Mouse (Mus musculus) midbrain, embryonic 15.5 days (tissue): ENCODE data around the gene Slc5a4b. TPM values are rescaled to one million over a fixed set of nuclear protein-coding genes. Genes with fewer than 3 reads are reported as not detected.

Experiments
- ATAC-seq: fragments of 200-750 bp; cut with Nextera tagmentation; replicated peaks from 2 replicates; pipeline ENCODE4 v1.8.0; 2017; ENCODE audit warnings: moderate TSS enrichment
- H3K27ac ChIP-seq: fragments of 300-500 bp; sonication (generic); 2 replicates; pipeline ENCODE4 v1.5.1; 2015; ENCODE audit warnings: mild to moderate bottlenecking, inconsistent platforms
- H3K27me3 ChIP-seq: fragments of 300-500 bp; sonication (generic); replicated peaks from 2 replicates; pipeline ENCODE4 v1.6.1; 2015; ENCODE audit warnings: inconsistent platforms
- H3K36me3 ChIP-seq: fragments of 300-500 bp; sonication (generic); replicated peaks from 2 replicates; pipeline ENCODE4 v1.6.1; 2015; ENCODE audit warnings: inconsistent platforms
- H3K4me1 ChIP-seq: fragments of 300-500 bp; sonication (generic); 2 replicates; pipeline ENCODE4 v1.6.1; 2015; ENCODE audit warnings: inconsistent platforms
- H3K4me2 ChIP-seq: fragments of 300-500 bp; sonication (generic); 2 replicates; pipeline ENCODE4 v1.6.1; 2015; ENCODE audit warnings: inconsistent platforms, mild to moderate bottlenecking, moderate library complexity
- H3K4me3 ChIP-seq: fragments of 300-500 bp; sonication (generic); 2 replicates; pipeline ENCODE4 v1.5.1; 2015; ENCODE audit warnings: mild to moderate bottlenecking, inconsistent platforms
- H3K9ac ChIP-seq: fragments of 300-500 bp; sonication (generic); 2 replicates; pipeline ENCODE4 v1.6.1; 2015; ENCODE audit warnings: mild to moderate bottlenecking, inconsistent platforms
- H3K9me3 ChIP-seq: fragments of 300-500 bp; sonication (generic); 2 replicates; pipeline ENCODE4 v1.6.1; 2016; ENCODE audit warnings: inconsistent platforms
- WGBS: fragments of 180-500 bp; shearing (Covaris S2); methylation state at CpG from one replicate; pipeline ENCODE4 v1.1.7; 2015; ENCODE audit warnings: mixed read lengths; 5-methylcytosine and 5-hydroxymethylcytosine counted together
- polyA plus RNA-seq: library from polyadenylated mRNA; unstranded; fragments of >200 nt; fragmentation: Nextera tagmentation; extraction: Ambion mirVana; gene quantifications from 2 replicates; pipeline ENCODE4 v1.2.1, GENCODE M21; 2015

The Slc5a4b gene
- polyA plus RNA-seq, 1 experiment from 2014 or later, result not detected

- H3K9ac ChIP-seq, result no peak overlapping the region
- peaks cover 17% of the 10 kb centered on the region for H3K36me3 ChIP-seq
- H3K4me2 ChIP-seq, result no peak overlapping the region
- H3K9me3 ChIP-seq, result no peaks in the 10 kb centered on the region
- H3K4me3 ChIP-seq, result no peak overlapping the region
- 97% methylated on average over 8 of the region's 8 CpGs for WGBS
- H3K27me3 ChIP-seq, result no peaks in the 10 kb centered on the region
- H3K27ac ChIP-seq, result no peak overlapping the region
- no peak for ATAC-seq
- peaks cover 18% of the 10 kb centered on the region for H3K4me1 ChIP-seq
These were observed 76.7 kb downstream of the Slc5a4b start for GRCm38 (mm10) chr10:76034001-76034600.

GRCm38 (mm10) chr10:76033119-76033455, 77.7 kb downstream of the Slc5a4b start:
- H3K27ac ChIP-seq, result peak overlapping the region; percentile 78
- peak overlapping the region; percentile 85 for H3K9ac ChIP-seq
- ATAC-seq, result peak; percentile 9; the same call in 1 of the 2 replicates
- peak overlapping the region; percentile 92 for H3K4me3 ChIP-seq
- H3K36me3 ChIP-seq, result peaks cover 7% of the 10 kb centered on the region; the same call in 1 of the 2 replicates
- peaks cover 18% of the 10 kb centered on the region for H3K4me1 ChIP-seq
- 18% methylated on average over 7 of the region's 7 CpGs for WGBS
- peak overlapping the region; percentile 78 for H3K4me2 ChIP-seq
- H3K9me3 ChIP-seq, result no peaks in the 10 kb centered on the region
- H3K27me3 ChIP-seq, result no peaks in the 10 kb centered on the region

- Histone ChIP-seq H3K4me3 (peak within 1 kb of the TSS; percentile 92), H3K9me3 (no peaks in the 10 kb centered on the region), H3K9ac (peak within 1 kb of the TSS; percentile 85), H3K27ac (peak within 1 kb of the TSS; percentile 78), H3K36me3 (peaks cover 2% of the 10 kb centered on the region; the same call in 1 of the 2 replicates), H3K4me2 (peak within 1 kb of the TSS; percentile 78), H3K27me3 (no peaks in the 10 kb centered on the region), H3K4me1 (peaks cover 18% of the 10 kb centered on the region)
- WGBS, result under 1% methylated on average over 57 of the region's 58 CpGs
- peak; percentile 98 for ATAC-seq
These were observed 78.2 kb downstream of the Slc5a4b start, which contains the start of gene Zfp280b for GRCm38 (mm10) chr10:76032402-76033118. TSS of gene Zfp280b (plus strand) at chr10:76032650.

GRCm38 (mm10) chr10:76031511-76032401, 79.0 kb downstream of the Slc5a4b start:
- 54% methylated on average over 14 of the region's 14 CpGs for WGBS
- peak overlapping the region; percentile 92 for H3K4me3 ChIP-seq
- peak overlapping the region; percentile 78 for H3K27ac ChIP-seq
- H3K4me1 ChIP-seq, result peaks cover 18% of the 10 kb centered on the region
- H3K27me3 ChIP-seq, result no peaks in the 10 kb centered on the region
- H3K36me3 ChIP-seq, result no peaks in the 10 kb centered on the region; the same call in 1 of the 2 replicates
- peak; percentile 70; the same call in 1 of the 2 replicates for ATAC-seq
- H3K9ac ChIP-seq, result peak overlapping the region; percentile 85
- H3K4me2 ChIP-seq, result peak overlapping the region; percentile 78
- no peaks in the 10 kb centered on the region for H3K9me3 ChIP-seq

- Histone ChIP-seq H3K27ac (no peak overlapping the region), H3K9me3 (no peaks in the 10 kb centered on the region), H3K4me3 (no peak overlapping the region), H3K9ac (no peak overlapping the region), H3K4me2 (no peak overlapping the region), H3K27me3 (no peaks in the 10 kb centered on the region), H3K36me3 (no peaks in the 10 kb centered on the region), H3K4me1 (peaks cover 18% of the 10 kb centered on the region)
- no peak for ATAC-seq
- 59% methylated on average over 5 of the region's 5 CpGs for WGBS
These were observed 80.3 kb downstream of the Slc5a4b start for GRCm38 (mm10) chr10:76030496-76030895.

- Histone ChIP-seq H3K36me3 (no peaks in the 10 kb centered on the region), H3K4me2 (no peak overlapping the region), H3K9ac (no peak overlapping the region), H3K27ac (no peak overlapping the region), H3K4me3 (no peak overlapping the region), H3K9me3 (no peaks in the 10 kb centered on the region), H3K4me1 (peaks cover 17% of the 10 kb centered on the region), H3K27me3 (no peaks in the 10 kb centered on the region)
- ATAC-seq, result no peak
- WGBS, result 68% methylated on average over 5 of the region's 5 CpGs
These were observed 81.5 kb downstream of the Slc5a4b start for GRCm38 (mm10) chr10:76029276-76029675.

GRCm38 (mm10) chr10:76028396-76028795, 82.4 kb downstream of the Slc5a4b start:
- WGBS, result 75% methylated on average over 9 of the region's 9 CpGs
- Histone ChIP-seq H3K4me1 (peaks cover 8% of the 10 kb centered on the region; the same call in 1 of the 2 replicates), H3K27ac (no peak overlapping the region), H3K9ac (no peak overlapping the region), H3K4me3 (no peak overlapping the region), H3K27me3 (no peaks in the 10 kb centered on the region), H3K4me2 (no peak overlapping the region), H3K36me3 (no peaks in the 10 kb centered on the region), H3K9me3 (no peaks in the 10 kb centered on the region)
- ATAC-seq, result no peak

GRCm38 (mm10) chr10:76028016-76028366, 82.8 kb downstream of the Slc5a4b start:
- WGBS, result 16% methylated on average over 4 of the region's 4 CpGs

GRCm38 (mm10) chr10:76027127-76028015, 83.4 kb downstream of the Slc5a4b start:
- no peak overlapping the region for H3K27ac ChIP-seq
- WGBS, result 66% methylated on average over 12 of the region's 12 CpGs
- H3K4me2 ChIP-seq, result no peak overlapping the region
- 0 out of 2 replicates have a peak, but pooled peaks cover 3% of the 10 kb centered on the region for H3K4me1 ChIP-seq
- no peaks in the 10 kb centered on the region for H3K27me3 ChIP-seq
- H3K9ac ChIP-seq, result no peak overlapping the region
- H3K9me3 ChIP-seq, result no peaks in the 10 kb centered on the region
- H3K4me3 ChIP-seq, result no peak overlapping the region
- no peak for ATAC-seq
- H3K36me3 ChIP-seq, result no peaks in the 10 kb centered on the region

More at GRCm38 (mm10) chr10:76028016-76028366, 82.8 kb downstream of the Slc5a4b start:
- H3K9me3 ChIP-seq, result no peaks in the 10 kb centered on the region
- peaks cover 4% of the 10 kb centered on the region; the same call in 1 of the 2 replicates for H3K4me1 ChIP-seq
- H3K27me3 ChIP-seq, result no peaks in the 10 kb centered on the region
- no peak overlapping the region for H3K27ac ChIP-seq
- no peak overlapping the region for H3K9ac ChIP-seq
- no peaks in the 10 kb centered on the region for H3K36me3 ChIP-seq
- H3K4me3 ChIP-seq, result no peak overlapping the region
- no peak overlapping the region for H3K4me2 ChIP-seq
- ATAC-seq, result no peak

GRCm38 (mm10) chr10:76025470-76026190, 85.1 kb downstream of the Slc5a4b start:
- no peaks in the 10 kb centered on the region for H3K4me1 ChIP-seq
- H3K27me3 ChIP-seq, result no peaks in the 10 kb centered on the region
- no peak overlapping the region for H3K27ac ChIP-seq
- H3K4me2 ChIP-seq, result no peak overlapping the region
- no peak for ATAC-seq
- H3K36me3 ChIP-seq, result no peaks in the 10 kb centered on the region
- no peak overlapping the region for H3K4me3 ChIP-seq
- H3K9ac ChIP-seq, result no peak overlapping the region
- 93% methylated on average over 10 of the region's 10 CpGs for WGBS
- H3K9me3 ChIP-seq, result no peaks in the 10 kb centered on the region

- WGBS, result 96% methylated on average over 6 of the region's 6 CpGs
- H3K4me2 ChIP-seq, result no peak overlapping the region
- H3K9ac ChIP-seq, result no peak overlapping the region
- no peak for ATAC-seq
- no peak overlapping the region for H3K27ac ChIP-seq
- no peaks in the 10 kb centered on the region for H3K36me3 ChIP-seq
- H3K4me1 ChIP-seq, result no peaks in the 10 kb centered on the region
- H3K9me3 ChIP-seq, result no peaks in the 10 kb centered on the region
- H3K27me3 ChIP-seq, result no peaks in the 10 kb centered on the region
- H3K4me3 ChIP-seq, result no peak overlapping the region
These were observed 86.8 kb downstream of the Slc5a4b start for GRCm38 (mm10) chr10:76023921-76024320.
